Mouse (Mus musculus) G1E (cell line): ENCODE measurements around the gene Nkain4.

Source experiments
- CTCF ChIP-seq: IDR thresholded peaks from 2 replicates; pipeline ENCODE4 v1.5.1; 2012; ENCODE audit warnings: low read depth, low read length, inconsistent platforms, mixed read lengths
- GATA1 ChIP-seq: IDR thresholded peaks from 2 replicates; pipeline ENCODE4 v1.6.1; 2012; ENCODE audit warnings: borderline replicate concordance, low read length, inconsistent platforms, mixed read lengths
- POLR2AphosphoS5 ChIP-seq: IDR thresholded peaks from 2 replicates; pipeline ENCODE4 v1.6.1; 2012; ENCODE audit warnings: low read depth, low read length, inconsistent platforms; ENCODE audit not compliant: insufficient replicate concordance
- TAL1 ChIP-seq: conservative IDR thresholded peaks from 2 replicates; pipeline ENCODE4 v1.6.1; 2012; ENCODE audit warnings: low read depth, low read length, inconsistent platforms, mixed read lengths

DNA sequence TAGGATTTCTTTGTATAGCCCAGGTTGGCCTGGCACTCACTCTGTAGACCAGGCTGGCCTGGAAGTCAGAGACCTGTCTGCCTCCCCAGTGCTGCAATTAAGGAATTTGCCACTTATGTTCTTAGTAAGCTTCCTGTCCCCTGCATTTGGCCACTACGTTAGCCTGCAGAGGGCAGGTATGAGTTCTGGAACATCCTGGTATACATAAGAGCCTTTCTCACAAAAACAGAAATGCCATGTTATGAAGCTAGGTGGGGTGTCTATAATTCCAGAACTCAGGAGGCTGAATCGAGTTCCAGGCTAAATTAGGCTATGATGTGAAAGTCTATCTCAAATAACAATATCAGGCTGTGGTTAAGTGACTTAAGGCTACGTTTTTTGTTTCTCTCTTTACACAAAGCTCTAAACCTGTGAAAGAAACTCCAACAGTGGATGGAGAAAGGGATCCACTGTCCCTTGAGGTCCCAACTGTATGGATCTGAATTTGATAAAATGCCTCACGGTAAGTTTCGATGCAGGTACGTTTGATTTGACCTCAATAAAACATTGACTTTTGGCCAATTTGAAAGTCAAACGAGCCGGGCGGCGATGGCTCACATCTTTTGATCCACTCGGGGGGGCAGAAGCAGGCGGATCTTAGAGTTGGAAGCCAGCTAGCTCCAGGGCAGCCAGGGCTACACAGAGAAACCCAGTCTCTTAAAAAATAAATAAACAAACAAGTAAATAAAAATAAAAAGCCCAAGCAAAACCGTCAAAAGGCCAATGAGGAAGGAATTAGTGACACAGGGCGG is 11.8 kb upstream of the Nkain4 start:
- no peak for TF ChIP-seq CTCF
- no peak for TF ChIP-seq POLR2AphosphoS5
- TF ChIP-seq TAL1, result no peak
- no peak for TF ChIP-seq GATA1
